Mouse (Mus musculus): ENCODE results near the gene Ifnar2. TPM values are rescaled to one million over a fixed set of nuclear protein-coding genes. Genes with fewer than 3 reads are reported as not detected.

Ifnar2 gene
- total RNA-seq, 2 experiments from 2014 or later, result 19.4 to 22.9 TPM

GRCm38 (mm10) chr16:91358555-91358954 is 14.0 kb upstream of the Ifnar2 start:
- DNase-seq, result peak; percentile 38

DNA sequence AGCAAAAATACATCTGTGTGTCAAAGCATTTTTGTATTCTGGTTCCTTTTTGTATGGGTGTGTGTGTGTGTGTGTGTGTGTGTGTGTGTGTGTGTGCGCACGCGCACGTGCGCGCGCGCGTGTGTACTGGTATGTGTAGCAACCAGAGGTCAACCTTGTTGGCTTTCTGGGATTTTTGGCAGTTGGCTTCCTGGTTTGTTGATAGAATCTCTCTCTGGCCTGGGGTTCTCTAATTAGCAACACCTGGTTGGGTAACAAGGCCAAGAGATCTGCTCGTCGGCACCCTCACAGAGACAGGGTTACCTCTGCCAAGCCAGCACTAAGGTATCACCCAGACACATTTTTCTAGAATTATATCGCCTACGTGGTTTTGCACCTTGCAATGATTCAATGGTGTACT is 13.1 kb upstream of the Ifnar2 start:
- no peak for DNase-seq

GRCm38 (mm10) chr16:91360162-91360561 is 12.4 kb upstream of the Ifnar2 start:
- no peak for DNase-seq

- DNase-seq, result no peak
Measured at GRCm38 (mm10) chr16:91362006-91362405, 10.6 kb upstream of the Ifnar2 start.

DNA sequence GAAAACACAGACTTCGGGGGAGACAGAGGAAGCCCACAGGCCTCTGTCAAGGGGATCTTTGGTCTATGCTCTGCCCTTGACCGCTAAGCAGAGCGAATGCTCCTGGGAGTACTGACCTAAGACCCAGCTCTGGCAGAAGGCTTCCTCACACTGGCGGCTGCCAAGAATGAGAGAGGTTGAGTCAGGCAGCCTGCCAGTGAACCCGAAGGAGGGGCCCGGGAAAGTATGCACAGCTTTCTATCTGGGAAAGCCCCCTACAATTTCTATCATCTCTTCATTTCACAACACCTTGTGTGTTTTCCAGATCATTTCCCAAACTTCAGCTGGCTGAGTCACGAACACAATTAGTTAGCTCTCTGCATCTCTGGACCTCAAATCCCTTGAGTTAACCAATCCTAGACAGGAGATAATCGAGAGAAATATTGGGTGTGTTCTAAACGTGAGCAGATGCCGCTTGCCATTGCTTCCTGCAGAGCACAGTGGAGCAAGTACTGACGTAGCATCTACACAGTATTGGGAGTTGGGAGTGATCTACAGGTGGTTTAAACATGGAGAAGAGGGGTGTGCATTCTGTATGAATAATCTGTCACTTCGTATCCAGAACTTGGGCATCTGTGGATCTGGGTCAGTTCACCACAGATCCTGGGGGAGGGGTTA is 9.8 kb upstream of the Ifnar2 start:
- peak; percentile 41 for DNase-seq

GRCm38 (mm10) chr16:91363483-91363882 is 9.1 kb upstream of the Ifnar2 start:
- no peak for DNase-seq

GRCm38 (mm10) chr16:91366567-91366966 is 6.0 kb upstream of the Ifnar2 start:
- no peak for DNase-seq

DNA sequence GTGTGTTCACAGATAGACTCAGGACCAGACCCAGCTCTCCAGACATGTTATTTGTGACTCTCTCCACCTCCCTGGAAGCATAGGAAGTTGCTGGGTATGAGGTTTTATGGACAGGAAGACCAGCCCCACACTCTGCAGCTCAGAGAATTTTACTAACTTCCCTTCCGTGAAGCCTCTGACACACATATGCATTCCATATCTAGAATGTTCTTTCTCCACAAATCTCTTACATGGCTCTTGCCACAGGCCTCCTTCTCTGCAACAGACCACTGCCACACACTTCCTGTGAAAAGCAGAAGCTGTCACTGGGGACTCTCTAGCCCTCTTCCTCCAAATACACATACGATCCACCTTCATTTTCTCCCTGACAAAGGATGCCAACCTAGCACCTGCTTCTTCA is 5.5 kb upstream of the Ifnar2 start:
- no peak for DNase-seq

DNA sequence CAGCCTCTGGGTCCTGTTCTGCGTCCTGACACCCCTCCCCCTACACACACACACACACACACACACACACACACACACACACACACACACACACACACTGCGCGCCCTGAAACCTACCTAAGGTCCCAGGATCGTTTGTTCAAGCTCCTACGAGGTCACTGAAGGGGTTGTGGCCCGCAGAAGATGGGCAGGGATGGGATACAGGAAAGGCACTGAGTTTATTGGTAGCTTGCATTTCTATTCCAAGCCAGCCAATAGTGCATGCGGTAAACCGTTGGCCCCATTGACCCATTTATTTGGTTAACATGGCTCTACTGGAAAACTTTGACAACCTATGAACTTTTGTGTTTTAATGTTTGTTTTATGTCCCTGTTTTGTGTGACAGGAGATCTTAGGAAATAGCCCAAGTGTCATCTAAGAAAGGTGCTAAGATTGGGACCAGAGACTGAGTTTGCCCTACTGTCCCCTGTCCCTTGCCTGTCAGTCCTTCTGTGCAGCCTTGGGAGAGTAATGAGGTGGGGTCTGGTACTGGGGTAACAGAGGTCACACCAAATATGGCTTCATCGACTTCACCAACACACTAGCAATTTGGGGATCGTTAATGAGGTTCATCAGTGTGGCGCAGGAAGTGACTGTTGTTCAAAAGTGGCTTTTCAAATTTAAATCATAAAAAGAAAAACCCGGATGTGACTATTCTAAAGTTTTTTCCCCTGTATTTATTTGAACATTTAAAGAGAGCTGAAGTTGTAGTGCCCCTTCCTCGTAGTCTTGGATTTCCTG is 1.1 kb downstream of the Ifnar2 start:
- no peak for DNase-seq

GRCm38 (mm10) chr16:91374253-91374634 is 1.7 kb downstream of the Ifnar2 start:
- no peak for DNase-seq

DNA sequence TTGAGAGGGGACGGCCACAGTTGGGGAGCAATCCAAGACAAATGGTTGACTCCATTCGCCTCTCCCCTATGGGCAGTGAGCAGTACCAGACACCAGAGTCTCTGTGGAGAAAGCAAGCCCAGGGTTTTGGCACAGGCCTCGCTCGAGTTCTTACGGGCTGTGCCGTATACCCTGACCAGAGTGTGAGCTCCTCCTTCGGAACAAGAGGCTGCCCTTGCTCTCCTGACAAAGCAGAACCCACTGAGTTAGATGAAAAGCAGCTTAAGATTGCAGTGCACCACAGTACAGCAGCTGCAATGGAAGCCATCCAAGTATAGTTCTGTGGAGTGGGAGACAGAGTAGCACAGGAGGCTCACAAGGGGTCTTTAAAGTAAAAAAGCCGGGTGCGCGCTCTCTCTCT is 4.1 kb downstream of the Ifnar2 start:
- no peak for DNase-seq

GRCm38 (mm10) chr16:91378431-91378986 is 5.9 kb downstream of the Ifnar2 start:
- no peak for DNase-seq

GRCm38 (mm10) chr16:91378991-91379390 is 6.4 kb downstream of the Ifnar2 start:
- no peak for DNase-seq

DNA sequence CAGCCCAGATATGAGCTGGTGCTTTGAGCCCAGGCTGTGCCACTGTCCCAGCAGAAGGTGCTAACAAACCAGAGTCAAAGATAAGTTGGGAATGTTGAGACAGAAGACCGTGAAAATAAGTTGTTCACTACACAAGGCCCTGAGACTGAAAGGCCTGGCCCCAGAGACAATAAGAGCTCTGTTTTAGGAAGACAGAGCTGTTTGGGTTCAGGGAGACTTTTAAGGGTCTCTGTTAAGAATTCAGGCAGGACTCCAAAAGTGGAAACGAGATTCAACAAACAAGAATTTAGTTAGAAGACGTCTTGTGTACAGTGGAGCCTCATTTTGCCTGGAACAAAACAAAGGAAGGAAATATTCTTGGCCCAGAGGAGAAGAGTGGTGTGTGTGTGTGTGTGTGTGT is 6.8 kb downstream of the Ifnar2 start:
- DNase-seq, result no peak

- no peak for DNase-seq
Measured at GRCm38 (mm10) chr16:91380151-91380550, 7.6 kb downstream of the Ifnar2 start.

DNA sequence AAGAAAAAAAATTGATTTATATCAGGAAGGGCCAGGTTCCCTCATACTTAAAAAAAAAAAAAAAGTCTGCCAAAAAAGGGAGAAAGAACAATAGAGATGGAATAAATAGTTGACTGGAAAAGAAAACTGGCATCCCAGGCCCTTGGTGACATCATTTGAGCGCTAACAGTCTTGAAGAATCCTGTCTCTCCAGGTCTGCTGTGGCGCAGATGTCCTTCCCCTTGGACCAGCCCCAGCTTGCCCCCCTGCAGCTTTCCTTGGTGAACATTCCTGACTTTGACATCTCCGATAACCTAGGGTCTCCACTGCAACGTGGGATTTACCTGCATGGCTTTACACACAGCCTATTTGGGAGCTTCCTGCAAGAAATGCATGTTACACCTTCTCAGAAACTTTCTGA is 9.0 kb downstream of the Ifnar2 start:
- DNase-seq, result no peak

GRCm38 (mm10) chr16:91382261-91382790 is 9.7 kb downstream of the Ifnar2 start:
- no peak for DNase-seq

DNA sequence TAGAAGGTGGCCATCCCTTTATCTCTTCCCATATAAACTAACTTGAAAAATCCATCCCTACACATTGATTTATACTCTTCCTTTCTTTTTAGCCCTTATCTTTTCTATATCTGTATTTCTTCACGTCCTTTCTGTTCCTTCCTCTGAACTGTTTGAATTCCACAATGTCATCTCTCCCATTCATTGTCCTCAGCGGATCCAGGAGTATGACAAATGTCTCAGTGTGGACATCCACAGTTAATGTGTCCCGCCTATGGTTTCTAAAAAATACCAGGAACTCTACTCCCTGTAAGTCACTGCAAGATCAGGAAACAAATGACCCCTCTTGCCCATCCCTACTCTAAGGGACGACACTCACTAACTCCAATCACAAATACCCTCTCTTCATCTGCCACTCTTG is 11.6 kb downstream of the Ifnar2 start:
- DNase-seq, result no peak

GRCm38 (mm10) chr16:91385621-91386020 is 13.0 kb downstream of the Ifnar2 start:
- no peak for DNase-seq

DNA sequence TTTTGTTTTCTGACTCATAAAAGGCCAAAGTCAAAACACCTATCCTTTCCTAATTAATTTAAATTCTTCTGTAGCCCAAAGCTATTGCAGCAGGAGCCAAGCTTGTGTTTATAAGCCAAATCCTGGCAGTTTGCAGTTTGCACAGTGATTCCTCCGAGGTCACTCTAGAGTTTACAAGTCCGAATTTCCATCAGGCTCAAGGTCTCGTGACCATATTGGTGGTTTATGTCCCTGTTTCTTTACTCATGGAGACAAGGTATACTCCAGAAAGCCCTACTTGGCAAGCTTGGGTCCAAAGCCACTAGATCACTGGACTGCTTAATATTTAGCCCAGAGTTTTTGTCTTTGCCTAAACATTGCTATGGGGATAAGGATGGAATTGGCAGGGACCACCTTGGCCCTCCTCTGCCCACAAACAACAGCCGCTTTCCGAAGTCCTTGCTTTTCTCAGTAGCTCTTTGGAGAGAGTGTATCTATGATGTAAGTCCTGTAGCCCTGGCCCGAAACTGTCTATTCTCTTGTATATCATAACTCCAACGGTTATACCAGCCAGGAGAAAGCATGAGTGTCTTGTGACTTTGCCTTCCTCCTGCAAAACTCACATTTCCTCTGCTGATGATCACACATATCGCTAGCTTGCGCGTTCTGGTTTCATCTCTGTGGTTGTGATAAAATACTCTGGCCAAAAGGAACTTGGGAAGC is 14.0 kb downstream of the Ifnar2 start:
- no peak for DNase-seq

DNA sequence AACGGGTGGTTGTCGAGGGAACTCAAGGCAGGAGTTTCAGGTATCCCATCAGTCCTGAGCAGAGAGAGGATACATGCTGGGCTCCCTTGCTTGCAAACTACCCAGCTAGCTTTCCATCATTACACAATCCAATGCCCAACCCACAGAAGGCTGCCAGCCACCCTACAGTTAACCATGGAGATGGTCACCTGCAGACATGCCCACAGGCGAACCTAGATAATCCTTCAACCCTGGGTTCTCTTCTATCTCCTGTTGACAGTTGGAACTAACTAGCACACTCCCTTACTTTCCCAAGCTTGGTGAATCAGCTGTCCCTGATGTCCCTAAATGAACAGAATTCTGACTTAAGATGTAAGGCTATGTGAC is 14.5 kb downstream of the Ifnar2 start:
- DNase-seq, result no peak

DNA sequence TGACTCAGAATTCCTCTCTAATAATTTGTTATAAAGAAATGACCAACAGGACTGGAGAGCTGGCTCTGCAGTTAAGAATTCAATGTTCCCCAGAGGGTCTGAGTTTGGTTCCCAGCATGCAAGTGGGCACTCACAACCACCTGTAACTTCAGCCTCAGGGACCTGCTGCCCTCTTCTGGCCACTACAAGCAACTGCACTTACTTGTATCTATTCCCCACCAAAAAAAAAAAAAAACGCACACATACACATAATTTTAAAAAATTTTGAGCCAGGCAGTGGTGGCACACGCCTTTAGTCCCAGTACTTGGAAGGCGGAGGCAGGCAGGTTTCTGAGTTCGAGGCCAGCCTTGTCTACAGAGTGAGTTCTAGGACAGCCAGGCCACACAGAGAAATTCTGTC is 17.5 kb downstream of the Ifnar2 start:
- DNase-seq, result no peak

DNA sequence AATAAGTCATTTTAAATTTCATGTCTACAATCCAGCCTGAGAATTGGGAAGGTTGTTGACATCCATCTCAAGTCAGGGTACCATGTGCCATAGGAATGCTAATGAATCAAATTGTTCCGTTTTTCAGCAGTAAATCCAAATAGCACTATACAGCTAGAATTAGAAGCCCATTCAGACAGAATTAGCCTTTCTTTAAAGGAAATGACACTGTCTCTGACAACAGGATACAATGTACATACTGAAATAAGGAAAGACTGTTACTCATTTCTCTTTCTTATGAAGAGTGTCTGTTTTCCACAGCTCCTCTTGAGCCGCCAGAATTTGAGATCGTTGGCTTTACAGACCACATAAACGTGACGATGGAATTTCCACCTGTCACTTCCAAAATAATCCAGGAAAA is 18.8 kb downstream of the Ifnar2 start, which contains the start of gene Gm21970:
Gene Gm21970, plus strand, starts transcription at position 301 of the 400 bp plus-strand sequence.
- DNase-seq, result no peak
